Mouse (Mus musculus): Measurements from ENCODE around the gene Scgb3a1. TPM values are rescaled to one million over a fixed set of nuclear protein-coding genes. Genes with fewer than 3 reads are reported as not detected.
A peak's percentile ranks its signal among the peaks of the same experiment; 100 is the strongest.

Scgb3a1 gene
- polyA plus RNA-seq (2012; fragmentation: generic; extraction: Trizol) = not detected
- long read RNA-seq, experiment 1 = 0 reads
- long read RNA-seq, experiment 2 = 0 reads

GRCm38 (mm10) chr11:49663310-49663709 lies at the start of gene Scgb3a1:
Gene Scgb3a1, plus strand, starts transcription at chr11:49663610.
- H3K79me3 ChIP-seq (ENCODE audit: low read depth) = no peaks in the 10 kb centered on the region
- TF ChIP-seq CTCF (IDR thresholded peaks at IDR 0.05; ENCODE audit: control insufficient read depth, insufficient read depth, insufficient read length) = no peak
- no peak for TF ChIP-seq FOSL1 (IDR thresholded peaks at IDR 0.05; ENCODE audit: insufficient read depth, low read length, poor library complexity, severe bottlenecking)
- TF ChIP-seq MAX (IDR thresholded peaks at IDR 0.05) = no peak
- TF ChIP-seq MYOG (IDR thresholded peaks at IDR 0.05; ENCODE audit: control insufficient read depth, extremely low read depth, insufficient read length) = no peak
- no peak for TF ChIP-seq MYOD1 (IDR thresholded peaks at IDR 0.05; ENCODE audit: control insufficient read depth, insufficient read length, low read depth)
- no peak within 1 kb of the TSS for H3ac ChIP-seq (ENCODE audit: control insufficient read depth, insufficient read length, low read depth)
- no peaks in the 10 kb centered on the region for H3K27me3 ChIP-seq (ENCODE audit: control insufficient read depth, insufficient read depth, insufficient read length)
- H3K4me3 ChIP-seq (ENCODE audit: insufficient read depth, poor library complexity, severe bottlenecking) = no peak within 1 kb of the TSS
- H3K79me2 ChIP-seq (ENCODE audit: control insufficient read depth, insufficient read depth) = no peaks in the 10 kb centered on the region
- peaks cover 11% of the 10 kb centered on the region for H3K36me3 ChIP-seq (ENCODE audit: control insufficient read depth, insufficient read depth)

GRCm38 (mm10) chr11:49615856-49616725 lies 47.3 kb upstream of the Scgb3a1 start:
- H3K4me3 ChIP-seq (ENCODE audit: insufficient read depth, poor library complexity, severe bottlenecking) = no peak overlapping the region
- peaks cover 65% of the 10 kb centered on the region for H3K27me3 ChIP-seq (ENCODE audit: control insufficient read depth, insufficient read depth, insufficient read length)
- no peaks in the 10 kb centered on the region for H3K79me3 ChIP-seq (ENCODE audit: low read depth)
- no peaks in the 10 kb centered on the region for H3K79me2 ChIP-seq (ENCODE audit: control insufficient read depth, insufficient read depth)
- peak; percentile 1 for TF ChIP-seq MAX (IDR thresholded peaks at IDR 0.05)
- TF ChIP-seq MYOG (IDR thresholded peaks at IDR 0.05; ENCODE audit: control insufficient read depth, extremely low read depth, insufficient read length) = no peak
- TF ChIP-seq CEBPB (IDR thresholded peaks at IDR 0.05; ENCODE audit: low read depth) = no peak
- no peak for TF ChIP-seq USF1 (IDR thresholded peaks at IDR 0.05; ENCODE audit: low read depth)
- no peak for TF ChIP-seq MYOD1 (IDR thresholded peaks at IDR 0.05; ENCODE audit: control insufficient read depth, insufficient read length, low read depth)
- TF ChIP-seq FOSL1 (IDR thresholded peaks at IDR 0.05; ENCODE audit: insufficient read depth, low read length, poor library complexity, severe bottlenecking) = peak; percentile 44
- no peak for TF ChIP-seq CTCF (IDR thresholded peaks at IDR 0.05; ENCODE audit: control insufficient read depth, insufficient read depth, insufficient read length)
- H3K36me3 ChIP-seq (ENCODE audit: control insufficient read depth, insufficient read depth) = no peaks in the 10 kb centered on the region
- no peak overlapping the region for H3ac ChIP-seq (ENCODE audit: control insufficient read depth, insufficient read length, low read depth)

- Histone ChIP-seq H3K79me3 (ENCODE audit: low read depth) (no peaks in the 10 kb centered on the region), H3K36me3 (ENCODE audit: control insufficient read depth, insufficient read depth) (no peaks in the 10 kb centered on the region), H3K27me3 (ENCODE audit: control insufficient read depth, insufficient read depth, insufficient read length) (peaks cover 62% of the 10 kb centered on the region), H3ac (ENCODE audit: control insufficient read depth, insufficient read length, low read depth) (no peak overlapping the region), H3K79me2 (ENCODE audit: control insufficient read depth, insufficient read depth) (no peaks in the 10 kb centered on the region), H3K4me3 (ENCODE audit: insufficient read depth, poor library complexity, severe bottlenecking) (no peak overlapping the region)
- TF ChIP-seq MYOG (IDR thresholded peaks at IDR 0.05; ENCODE audit: control insufficient read depth, extremely low read depth, insufficient read length) = no peak
- TF ChIP-seq USF1 (IDR thresholded peaks at IDR 0.05; ENCODE audit: low read depth) = no peak
- TF ChIP-seq MYOD1 (IDR thresholded peaks at IDR 0.05; ENCODE audit: control insufficient read depth, insufficient read length, low read depth) = no peak
- no peak for TF ChIP-seq CEBPB (IDR thresholded peaks at IDR 0.05; ENCODE audit: low read depth)
- TF ChIP-seq MAX (IDR thresholded peaks at IDR 0.05) = no peak
- TF ChIP-seq FOSL1 (IDR thresholded peaks at IDR 0.05; ENCODE audit: insufficient read depth, low read length, poor library complexity, severe bottlenecking) = no peak
- TF ChIP-seq CTCF (IDR thresholded peaks at IDR 0.05; ENCODE audit: control insufficient read depth, insufficient read depth, insufficient read length) = no peak
These were observed 44.9 kb upstream of the Scgb3a1 start for GRCm38 (mm10) chr11:49618476-49618875.

GRCm38 (mm10) chr11:49621953-49622352 lies 41.5 kb upstream of the Scgb3a1 start:
- Histone ChIP-seq H3K79me2 (ENCODE audit: control insufficient read depth, insufficient read depth) (no peaks in the 10 kb centered on the region), H3ac (ENCODE audit: control insufficient read depth, insufficient read length, low read depth) (no peak overlapping the region), H3K4me3 (ENCODE audit: insufficient read depth, poor library complexity, severe bottlenecking) (no peak overlapping the region), H3K27me3 (ENCODE audit: control insufficient read depth, insufficient read depth, insufficient read length) (peaks cover 46% of the 10 kb centered on the region), H3K79me3 (ENCODE audit: low read depth) (no peaks in the 10 kb centered on the region), H3K36me3 (ENCODE audit: control insufficient read depth, insufficient read depth) (no peaks in the 10 kb centered on the region)
- TF ChIP-seq MYOG (IDR thresholded peaks at IDR 0.05; ENCODE audit: control insufficient read depth, extremely low read depth, insufficient read length) (no peak), USF1 (IDR thresholded peaks at IDR 0.05; ENCODE audit: low read depth) (no peak), FOSL1 (IDR thresholded peaks at IDR 0.05; ENCODE audit: insufficient read depth, low read length, poor library complexity, severe bottlenecking) (no peak), CEBPB (IDR thresholded peaks at IDR 0.05; ENCODE audit: low read depth) (no peak), MYOD1 (IDR thresholded peaks at IDR 0.05; ENCODE audit: control insufficient read depth, insufficient read length, low read depth) (no peak), CTCF (IDR thresholded peaks at IDR 0.05; ENCODE audit: control insufficient read depth, insufficient read depth, insufficient read length) (no peak), MAX (IDR thresholded peaks at IDR 0.05) (no peak)

GRCm38 (mm10) chr11:49624156-49624555 lies 39.3 kb upstream of the Scgb3a1 start:
- TF ChIP-seq CEBPB (IDR thresholded peaks at IDR 0.05; ENCODE audit: low read depth) (no peak), MAX (IDR thresholded peaks at IDR 0.05) (no peak), USF1 (IDR thresholded peaks at IDR 0.05; ENCODE audit: low read depth) (no peak), MYOG (IDR thresholded peaks at IDR 0.05; ENCODE audit: control insufficient read depth, extremely low read depth, insufficient read length) (no peak), MYOD1 (IDR thresholded peaks at IDR 0.05; ENCODE audit: control insufficient read depth, insufficient read length, low read depth) (no peak), FOSL1 (IDR thresholded peaks at IDR 0.05; ENCODE audit: insufficient read depth, low read length, poor library complexity, severe bottlenecking) (no peak), CTCF (IDR thresholded peaks at IDR 0.05; ENCODE audit: control insufficient read depth, insufficient read depth, insufficient read length) (no peak)
- Histone ChIP-seq H3K27me3 (ENCODE audit: control insufficient read depth, insufficient read depth, insufficient read length) (peaks cover 32% of the 10 kb centered on the region), H3K79me3 (ENCODE audit: low read depth) (no peaks in the 10 kb centered on the region), H3K36me3 (ENCODE audit: control insufficient read depth, insufficient read depth) (no peaks in the 10 kb centered on the region), H3K4me3 (ENCODE audit: insufficient read depth, poor library complexity, severe bottlenecking) (no peak overlapping the region), H3K79me2 (ENCODE audit: control insufficient read depth, insufficient read depth) (no peaks in the 10 kb centered on the region), H3ac (ENCODE audit: control insufficient read depth, insufficient read length, low read depth) (no peak overlapping the region)

All from C2C12 (cell line).